In the genomic region with DNA sequence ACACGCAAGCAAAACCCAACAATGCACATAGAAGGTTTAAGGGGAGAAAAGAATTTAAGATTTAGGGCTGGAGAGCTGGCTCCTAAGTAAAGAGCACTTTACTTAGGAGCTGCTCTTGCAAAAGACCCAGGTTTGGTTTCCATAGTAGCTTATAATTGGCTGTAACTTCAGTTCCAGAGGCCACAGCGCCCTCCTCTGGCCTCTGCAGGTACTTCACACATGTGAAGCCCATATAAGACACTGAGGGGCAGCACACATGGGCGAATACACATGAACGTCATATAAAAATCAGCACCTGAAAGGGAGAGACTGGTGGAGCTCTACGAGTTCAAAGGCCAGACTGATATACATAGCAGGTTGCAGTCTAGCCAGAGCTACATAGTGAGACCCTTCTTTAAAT, we compare ENCODE assay signal across 13 mouse cellular contexts. TPM values are rescaled to one million over a fixed set of nuclear protein-coding genes. Genes with fewer than 3 reads are reported as not detected.
DNase-seq lines count a peak whose midpoint lies in the region; ATAC-seq and TF ChIP-seq lines count a peak whose summit lies in the region.
"Had no signal": no experiment of that assay in that cellular context is flagged by ENCODE, and none has a peak within 500 bp of the region (broad histone marks: within the 10 kb centered on the region; RNA-seq: fewer than 3 reads in every experiment).

No protein-coding gene starts in this region.

- no peak for DNase-seq in forebrain, postnatal 0 days
- DNase-seq in midbrain, embryonic 14.5 days = peak; percentile 7
- no peak for DNase-seq in midbrain, embryonic 10.5 days (ENCODE audit: low spot score)
- peak; percentile 55 for DNase-seq in NIH3T3 (ENCODE audit: low read depth)
- peak; percentile 32 to 45 for DNase-seq in natural killer cell, adult 2 months (ENCODE audit: low spot score in 2 of 2)
- DNase-seq in urinary bladder, postnatal 10 days (ENCODE audit: low spot score) = no peak
- DNase-seq in limb, embryonic 10.5 days (ENCODE audit: low spot score) = no peak
- DNase-seq: embryo, embryonic 11 days; kidney, postnatal 10 days had no signal

- WGBS in forebrain, postnatal 0 days = 67% methylated on average over 5 of the region's 5 CpGs
- 61% methylated on average over 5 of the region's 5 CpGs for WGBS in forebrain, embryonic 16.5 days
- 67% methylated on average over 5 of the region's 5 CpGs for WGBS in midbrain, embryonic 14.5 days
- 68% methylated on average over 5 of the region's 5 CpGs for WGBS in midbrain, embryonic 10.5 days
- 66% methylated on average over 5 of the region's 5 CpGs for WGBS in limb, embryonic 10.5 days

- H3K36me3 ChIP-seq in forebrain, postnatal 0 days (ENCODE audit: insufficient read depth) = peaks cover 18% of the 10 kb centered on the region
- H3K36me3 ChIP-seq in forebrain, embryonic 16.5 days (ENCODE audit: control insufficient read depth, insufficient read depth) = peaks cover 10% of the 10 kb centered on the region; the same call in 1 of the 2 replicates
- peaks cover 19% of the 10 kb centered on the region for H3K36me3 ChIP-seq in midbrain, embryonic 14.5 days (ENCODE audit: control insufficient read depth, insufficient read depth, low read length)
- H3K36me3 ChIP-seq in midbrain, embryonic 10.5 days = peaks cover 22% of the 10 kb centered on the region
- peaks cover 21% of the 10 kb centered on the region for H3K36me3 ChIP-seq in limb, embryonic 10.5 days

- H3K9ac ChIP-seq in forebrain, postnatal 0 days = no peak overlapping the region
- no peak overlapping the region for H3K9ac ChIP-seq in forebrain, embryonic 16.5 days (replicated peaks; ENCODE audit: low read depth, low read length)
- no peak overlapping the region for H3K9ac ChIP-seq in midbrain, embryonic 14.5 days (replicated peaks; ENCODE audit: low read length)
- H3K9ac ChIP-seq: forebrain, embryonic 13.5 days; heart, embryonic 13.5 days; neural tube, embryonic 15.5 days had no signal

- H3K4me1 ChIP-seq in forebrain, postnatal 0 days (ENCODE audit: insufficient read depth) = no peaks in the 10 kb centered on the region
- H3K4me1 ChIP-seq in forebrain, embryonic 16.5 days (replicated peaks; ENCODE audit: control insufficient read depth, insufficient read depth, low read length) = peaks cover 16% of the 10 kb centered on the region
- H3K4me1 ChIP-seq in midbrain, embryonic 14.5 days (ENCODE audit: control insufficient read depth, insufficient read depth, low read length) = 0 out of 2 replicates have a peak, but pooled peaks cover 8% of the 10 kb centered on the region
- peaks cover 20% of the 10 kb centered on the region for H3K4me1 ChIP-seq in midbrain, embryonic 10.5 days
- H3K4me1 ChIP-seq in limb, embryonic 10.5 days = peaks cover 18% of the 10 kb centered on the region

- H3K27ac ChIP-seq in forebrain, postnatal 0 days (ENCODE audit: low read depth, low read length) = no peak overlapping the region
- H3K27ac ChIP-seq in forebrain, embryonic 16.5 days (ENCODE audit: low read length) = no peak overlapping the region
- no peak overlapping the region for H3K27ac ChIP-seq in midbrain, embryonic 14.5 days (replicated peaks; ENCODE audit: low read depth, low read length)
- no peak overlapping the region for H3K27ac ChIP-seq in midbrain, embryonic 10.5 days (replicated peaks)
- H3K27ac ChIP-seq in limb, embryonic 10.5 days = no peak overlapping the region
- H3K27ac ChIP-seq: forebrain, embryonic 13.5 days; heart, embryonic 13.5 days; neural tube, embryonic 15.5 days had no signal

- ATAC-seq in forebrain, postnatal 0 days = no peak
- ATAC-seq in forebrain, embryonic 16.5 days = no peak
- ATAC-seq in midbrain, embryonic 14.5 days (ENCODE audit: low FRiP score, low TSS enrichment) = no peak
- ATAC-seq: forebrain, embryonic 13.5 days had no signal

- no peak overlapping the region for H3K4me2 ChIP-seq in forebrain, postnatal 0 days (ENCODE audit: low read depth)
- H3K4me2 ChIP-seq in forebrain, embryonic 16.5 days (ENCODE audit: low read length) = no peak overlapping the region
- no peak overlapping the region for H3K4me2 ChIP-seq in midbrain, embryonic 14.5 days (ENCODE audit: low read length)
- H3K4me2 ChIP-seq: forebrain, embryonic 13.5 days; heart, embryonic 13.5 days; neural tube, embryonic 15.5 days had no signal

- TF ChIP-seq CTCF in forebrain, postnatal 0 days (IDR thresholded peaks at IDR 0.05; ENCODE audit: low read depth) = peak; percentile 48

- no peaks in the 10 kb centered on the region for H3K9me3 ChIP-seq in forebrain, postnatal 0 days (ENCODE audit: low read length)
- no peaks in the 10 kb centered on the region; the same call in 1 of the 2 replicates for H3K9me3 ChIP-seq in forebrain, embryonic 16.5 days (ENCODE audit: control insufficient read depth, low read length)
- H3K9me3 ChIP-seq in midbrain, embryonic 14.5 days (ENCODE audit: control insufficient read depth, low read length) = no peaks in the 10 kb centered on the region
- no peaks in the 10 kb centered on the region for H3K9me3 ChIP-seq in midbrain, embryonic 10.5 days (replicated peaks)
- H3K9me3 ChIP-seq in limb, embryonic 10.5 days (replicated peaks) = no peaks in the 10 kb centered on the region
- H3K9me3 ChIP-seq: forebrain, embryonic 13.5 days; heart, embryonic 13.5 days; neural tube, embryonic 15.5 days had no signal

- H3K4me3 ChIP-seq in forebrain, postnatal 0 days (ENCODE audit: low read depth, low read length) = no peak overlapping the region
- H3K4me3 ChIP-seq in forebrain, embryonic 16.5 days (replicated peaks; ENCODE audit: low read length) = no peak overlapping the region
- H3K4me3 ChIP-seq in midbrain, embryonic 14.5 days (replicated peaks; ENCODE audit: low read depth, low read length) = no peak overlapping the region
- no peak overlapping the region for H3K4me3 ChIP-seq in midbrain, embryonic 10.5 days
- H3K4me3 ChIP-seq in limb, embryonic 10.5 days = no peak overlapping the region
- H3K4me3 ChIP-seq: forebrain, embryonic 13.5 days; heart, embryonic 13.5 days; neural tube, embryonic 15.5 days had no signal

- peaks cover 12% of the 10 kb centered on the region for H3K27me3 ChIP-seq in forebrain, postnatal 0 days (ENCODE audit: insufficient read depth, low read length)
- peaks cover 21% of the 10 kb centered on the region for H3K27me3 ChIP-seq in forebrain, embryonic 16.5 days (replicated peaks; ENCODE audit: control insufficient read depth, insufficient read depth, low read length)
- peaks cover 18% of the 10 kb centered on the region for H3K27me3 ChIP-seq in midbrain, embryonic 14.5 days (ENCODE audit: control insufficient read depth, insufficient read depth, low read length)
- peaks cover 39% of the 10 kb centered on the region for H3K27me3 ChIP-seq in midbrain, embryonic 10.5 days (ENCODE audit: low read depth, poor library complexity, severe bottlenecking)
- peaks cover 40% of the 10 kb centered on the region for H3K27me3 ChIP-seq in limb, embryonic 10.5 days (ENCODE audit: low read depth, poor library complexity, severe bottlenecking)

RNA-seq across cellular contexts. Expression of gene Tpm2, which starts 4.3 kb away (rescaled TPM):
- 4.1 and 11.7 TPM in 2 replicates for total RNA-seq in forebrain, postnatal 0 days (2014; rRNA removed)
- 5.1 and 8.1 TPM in 2 replicates for polyA plus RNA-seq in forebrain, postnatal 0 days (2015; fragmentation: Nextera tagmentation; extraction: Ambion mirVana)
- 10.5 and 13.2 TPM in 2 replicates for polyA plus RNA-seq in forebrain, embryonic 16.5 days (2015; fragmentation: Nextera tagmentation; extraction: Ambion mirVana)
- polyA plus RNA-seq in midbrain, embryonic 14.5 days (2014; fragmentation: Nextera tagmentation; extraction: Ambion mirVana) = 3.6 and 10.8 TPM in 2 replicates
- 41.6 and 44.5 TPM in 2 replicates for polyA plus RNA-seq in midbrain, embryonic 10.5 days (2016; fragmentation: Nextera tagmentation; extraction: Ambion mirVana)
- 45.4 and 60.0 TPM in 2 replicates for polyA plus RNA-seq in limb, embryonic 10.5 days (2016; fragmentation: Nextera tagmentation; extraction: Ambion mirVana)

RNA-seq across cellular contexts. Expression of gene Car9, which starts 21.1 kb away (rescaled TPM):
- 0.14 and 0.31 TPM in 2 replicates for total RNA-seq in forebrain, postnatal 0 days (2014; rRNA removed)
- polyA plus RNA-seq in forebrain, postnatal 0 days (2015; fragmentation: Nextera tagmentation; extraction: Ambion mirVana) = 0.65 and 0.70 TPM in 2 replicates
- polyA plus RNA-seq in forebrain, embryonic 16.5 days (2015; fragmentation: Nextera tagmentation; extraction: Ambion mirVana) = 0.16 and 0.20 TPM in 2 replicates
- polyA plus RNA-seq in midbrain, embryonic 14.5 days (2014; fragmentation: Nextera tagmentation; extraction: Ambion mirVana) = 0.30 TPM in 1 of 2 replicates, not detected in the other
- 0.67 and 0.69 TPM in 2 replicates for polyA plus RNA-seq in midbrain, embryonic 10.5 days (2016; fragmentation: Nextera tagmentation; extraction: Ambion mirVana)
- polyA plus RNA-seq in limb, embryonic 10.5 days (2016; fragmentation: Nextera tagmentation; extraction: Ambion mirVana) = 1.0 and 1.3 TPM in 2 replicates

RNA-seq across cellular contexts. Expression of gene Arhgef39, which starts 28.4 kb away (rescaled TPM):
- total RNA-seq in forebrain, postnatal 0 days (2014; rRNA removed) = 2.9 and 4.5 TPM in 2 replicates
- polyA plus RNA-seq in forebrain, postnatal 0 days (2015; fragmentation: Nextera tagmentation; extraction: Ambion mirVana) = 3.6 and 3.9 TPM in 2 replicates
- 17.4 and 18.8 TPM in 2 replicates for polyA plus RNA-seq in forebrain, embryonic 16.5 days (2015; fragmentation: Nextera tagmentation; extraction: Ambion mirVana)
- 5.0 and 6.0 TPM in 2 replicates for polyA plus RNA-seq in midbrain, embryonic 14.5 days (2014; fragmentation: Nextera tagmentation; extraction: Ambion mirVana)
- 48.5 and 52.8 TPM in 2 replicates for polyA plus RNA-seq in midbrain, embryonic 10.5 days (2016; fragmentation: Nextera tagmentation; extraction: Ambion mirVana)
- 45.1 and 49.8 TPM in 2 replicates for polyA plus RNA-seq in limb, embryonic 10.5 days (2016; fragmentation: Nextera tagmentation; extraction: Ambion mirVana)

RNA-seq across cellular contexts. Expression of gene Creb3, which starts 34.3 kb away (rescaled TPM):
- total RNA-seq in forebrain, postnatal 0 days (2014; rRNA removed) = 61.9 and 64.4 TPM in 2 replicates
- polyA plus RNA-seq in forebrain, postnatal 0 days (2015; fragmentation: Nextera tagmentation; extraction: Ambion mirVana) = 84.0 and 87.2 TPM in 2 replicates
- 83.5 and 91.1 TPM in 2 replicates for polyA plus RNA-seq in forebrain, embryonic 16.5 days (2015; fragmentation: Nextera tagmentation; extraction: Ambion mirVana)
- polyA plus RNA-seq in midbrain, embryonic 14.5 days (2014; fragmentation: Nextera tagmentation; extraction: Ambion mirVana) = 80.9 and 82.8 TPM in 2 replicates
- polyA plus RNA-seq in midbrain, embryonic 10.5 days (2016; fragmentation: Nextera tagmentation; extraction: Ambion mirVana) = 43.1 and 49.1 TPM in 2 replicates
- polyA plus RNA-seq in limb, embryonic 10.5 days (2016; fragmentation: Nextera tagmentation; extraction: Ambion mirVana) = 27.3 and 40.5 TPM in 2 replicates

RNA-seq across cellular contexts. Expression of gene Tln1, which starts 34.6 kb away (rescaled TPM):
- total RNA-seq in forebrain, postnatal 0 days (2014; rRNA removed) = 34.4 and 44.1 TPM in 2 replicates
- 66.2 and 80.4 TPM in 2 replicates for polyA plus RNA-seq in forebrain, postnatal 0 days (2015; fragmentation: Nextera tagmentation; extraction: Ambion mirVana)
- 49.5 and 54.6 TPM in 2 replicates for polyA plus RNA-seq in forebrain, embryonic 16.5 days (2015; fragmentation: Nextera tagmentation; extraction: Ambion mirVana)
- 60.3 and 65.5 TPM in 2 replicates for polyA plus RNA-seq in midbrain, embryonic 14.5 days (2014; fragmentation: Nextera tagmentation; extraction: Ambion mirVana)
- 43.3 and 47.2 TPM in 2 replicates for polyA plus RNA-seq in midbrain, embryonic 10.5 days (2016; fragmentation: Nextera tagmentation; extraction: Ambion mirVana)
- polyA plus RNA-seq in limb, embryonic 10.5 days (2016; fragmentation: Nextera tagmentation; extraction: Ambion mirVana) = 46.8 and 51.1 TPM in 2 replicates

Comparison
In these comparisons a context has a peak if more than half of its experiments do, and no peak if none do; other contexts are left out.
1. DNase-seq: peak in midbrain, embryonic 14.5 days (single experiment), NIH3T3 (single experiment) and natural killer cell, adult 2 months (2 of 2); none in forebrain, postnatal 0 days (single experiment), midbrain, embryonic 10.5 days (single experiment), urinary bladder, postnatal 10 days (single experiment) and limb, embryonic 10.5 days (single experiment).